ENCODE assay signal across 10 mouse cellular contexts in the genomic region with DNA sequence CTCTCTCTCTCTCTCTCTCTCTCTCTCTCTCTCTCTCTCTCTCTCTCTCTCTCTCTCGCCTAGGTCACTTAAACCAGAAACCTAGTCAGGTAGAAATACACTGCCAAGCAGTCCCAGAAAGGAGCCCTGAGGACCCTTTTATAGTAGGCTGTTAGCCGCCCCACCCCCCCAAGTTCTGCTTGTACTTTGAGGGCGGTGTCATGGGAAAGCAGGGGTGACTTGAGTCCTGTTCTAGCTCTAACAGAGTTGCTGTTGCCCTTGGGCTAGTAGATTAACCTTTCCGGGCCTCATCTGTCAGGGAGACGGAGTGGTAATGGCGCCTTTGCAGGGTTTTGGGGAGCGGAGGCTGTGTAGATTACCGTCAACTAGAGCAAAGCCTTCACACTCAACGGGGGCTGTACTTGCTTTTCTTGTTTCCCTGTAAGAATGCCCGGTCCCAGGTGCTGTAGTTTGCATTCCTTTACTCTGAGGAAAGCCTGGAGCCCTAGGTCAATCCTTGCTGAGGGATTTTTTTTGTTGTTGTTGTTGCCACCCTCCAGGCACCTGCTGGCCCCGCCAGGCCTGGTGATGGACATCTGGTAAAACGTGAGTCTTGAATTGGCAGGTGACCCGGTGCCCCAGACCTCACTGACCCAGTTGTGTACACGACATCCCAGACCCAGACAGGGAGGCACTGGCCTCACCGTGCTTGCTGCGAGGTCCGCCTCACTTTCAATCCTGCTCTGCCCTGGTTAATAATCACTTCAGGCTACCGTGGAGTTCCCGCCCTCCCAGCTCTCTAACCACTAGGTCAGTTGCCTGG. TPM values are rescaled to one million over a fixed set of nuclear protein-coding genes. Genes with fewer than 3 reads are reported as not detected.
DNase-seq lines count a peak whose midpoint lies in the region; ATAC-seq lines count a peak whose summit lies in the region.
"Had no signal": no experiment of that assay in that cellular context is flagged by ENCODE, and none has a peak within 500 bp of the region (broad histone marks: within the 10 kb centered on the region; RNA-seq: fewer than 3 reads in every experiment).

No protein-coding gene starts in this region.

- H3K9me3 ChIP-seq in heart, embryonic 15.5 days (replicated peaks), result no peaks in the 10 kb centered on the region
- no peaks in the 10 kb centered on the region for H3K9me3 ChIP-seq in embryonic facial prominence, embryonic 12.5 days
- H3K9me3 ChIP-seq in kidney, embryonic 14.5 days (ENCODE audit: control insufficient read depth, low read length), result no peaks in the 10 kb centered on the region
- no peaks in the 10 kb centered on the region for H3K9me3 ChIP-seq in liver, embryonic 15.5 days (replicated peaks)

- H3K36me3 ChIP-seq in heart, embryonic 15.5 days, result no peaks in the 10 kb centered on the region
- H3K36me3 ChIP-seq in embryonic facial prominence, embryonic 12.5 days, result no peaks in the 10 kb centered on the region
- H3K36me3 ChIP-seq in kidney, embryonic 14.5 days (ENCODE audit: control insufficient read depth, insufficient read depth, low read length), result no peaks in the 10 kb centered on the region
- H3K36me3 ChIP-seq in liver, embryonic 15.5 days (replicated peaks), result no peaks in the 10 kb centered on the region

- ATAC-seq in heart, embryonic 15.5 days (replicated peaks; ENCODE audit: insufficient number of reproducible peaks, insufficient read depth, low FRiP score, low read depth), result no peak
- ATAC-seq in embryonic facial prominence, embryonic 12.5 days (ENCODE audit: insufficient number of reproducible peaks, insufficient read depth, low FRiP score, low TSS enrichment), result no peak
- no peak; the same call in 1 of the 2 replicates for ATAC-seq in kidney, embryonic 14.5 days (ENCODE audit: low FRiP score, low TSS enrichment)
- ATAC-seq in liver, embryonic 15.5 days (ENCODE audit: insufficient read depth), result peak; percentile 68
- no peak for ATAC-seq in monocyte, adult 5-6 weeks (replicated peaks; ENCODE audit: insufficient number of reproducible peaks, low FRiP score, low TSS enrichment, poor library complexity, severe bottlenecking)

- no peak overlapping the region for H3K4me3 ChIP-seq in heart, embryonic 15.5 days
- no peak overlapping the region for H3K4me3 ChIP-seq in embryonic facial prominence, embryonic 12.5 days
- no peak overlapping the region for H3K4me3 ChIP-seq in kidney, embryonic 14.5 days (ENCODE audit: low read length)
- no peak overlapping the region for H3K4me3 ChIP-seq in liver, embryonic 15.5 days (replicated peaks)

- no peak for DNase-seq in heart, postnatal 36 days
- no peak for DNase-seq in c-Kit-positive CD71-positive TER-119-positive erythroid progenitor cells, embryonic 14.5 days (ENCODE audit: low spot score)
- no peak for DNase-seq in adrenal gland, postnatal 4 days (ENCODE audit: low spot score in 2 of 2)
- DNase-seq: cerebellum, adult 11-12 months; gastrocnemius, postnatal 25 days had no signal

- H3K27me3 ChIP-seq in heart, embryonic 15.5 days, result no peaks in the 10 kb centered on the region
- peaks cover 7% of the 10 kb centered on the region; the same call in 1 of the 2 replicates for H3K27me3 ChIP-seq in embryonic facial prominence, embryonic 12.5 days
- H3K27me3 ChIP-seq in kidney, embryonic 14.5 days (ENCODE audit: control insufficient read depth, insufficient read depth, low read length), result no peaks in the 10 kb centered on the region
- no peaks in the 10 kb centered on the region for H3K27me3 ChIP-seq in liver, embryonic 15.5 days

- peak overlapping the region; percentile 37 for H3K4me2 ChIP-seq in heart, embryonic 15.5 days
- no peak overlapping the region for H3K4me2 ChIP-seq in embryonic facial prominence, embryonic 12.5 days (replicated peaks)
- H3K4me2 ChIP-seq in kidney, embryonic 14.5 days (replicated peaks; ENCODE audit: low read depth, low read length), result peak overlapping the region; percentile 25
- peak overlapping the region; percentile 17 for H3K4me2 ChIP-seq in liver, embryonic 15.5 days

- intact Hi-C loops in heart, postnatal 36 days (cut with DNase I), result loop anchor here (10.0 kb wide), 1 partner anchor 1336 kb away; a partner anchor contains a TSS

- peak overlapping the region; percentile 87 for H3K27ac ChIP-seq in heart, embryonic 15.5 days
- H3K27ac ChIP-seq in embryonic facial prominence, embryonic 12.5 days, result peak overlapping the region; percentile 77; the same call in 1 of the 2 replicates
- H3K27ac ChIP-seq in kidney, embryonic 14.5 days (ENCODE audit: low read depth, low read length), result peak overlapping the region; percentile 92
- peak overlapping the region; percentile 64 for H3K27ac ChIP-seq in liver, embryonic 15.5 days (replicated peaks)

- H3K9ac ChIP-seq in heart, embryonic 15.5 days, result peak overlapping the region; percentile 22; the same call in 1 of the 2 replicates
- no peak overlapping the region for H3K9ac ChIP-seq in embryonic facial prominence, embryonic 12.5 days
- peak overlapping the region; percentile 38; the same call in 1 of the 2 replicates for H3K9ac ChIP-seq in kidney, embryonic 14.5 days (ENCODE audit: low read depth, low read length)
- no peak overlapping the region for H3K9ac ChIP-seq in liver, embryonic 15.5 days

- WGBS in heart, embryonic 15.5 days, result 30% methylated on average over 19 of the region's 19 CpGs
- 14% methylated on average over 19 of the region's 19 CpGs for WGBS in embryonic facial prominence, embryonic 12.5 days
- WGBS in kidney, embryonic 14.5 days, result 19% methylated on average over 19 of the region's 19 CpGs
- 48% methylated on average over 19 of the region's 19 CpGs for WGBS in liver, embryonic 15.5 days (ENCODE audit: insufficient replicate concordance)

- H3K4me1 ChIP-seq in heart, embryonic 15.5 days (replicated peaks), result peaks cover 95% of the 10 kb centered on the region
- H3K4me1 ChIP-seq in embryonic facial prominence, embryonic 12.5 days, result peaks cover 83% of the 10 kb centered on the region
- peaks cover 92% of the 10 kb centered on the region for H3K4me1 ChIP-seq in kidney, embryonic 14.5 days (ENCODE audit: control insufficient read depth, insufficient read depth, low read length)
- peaks cover 79% of the 10 kb centered on the region for H3K4me1 ChIP-seq in liver, embryonic 15.5 days (replicated peaks)

RNA-seq across cellular contexts. Expression of a gene that starts 11.8 kb away (rescaled TPM):
- 41.3 and 56.3 TPM in 2 replicates for polyA plus RNA-seq in heart, embryonic 15.5 days (2015; fragmentation: Nextera tagmentation; extraction: Ambion mirVana)
- 100 to 1,000 TPM; 240 to 255 TPM for total RNA-seq in heart, postnatal 36 days (2021)
- polyA plus RNA-seq in embryonic facial prominence, embryonic 12.5 days (2016; fragmentation: Nextera tagmentation; extraction: Ambion mirVana), result 19.0 and 19.7 TPM in 2 replicates
- polyA plus RNA-seq in kidney, embryonic 14.5 days (2014; fragmentation: Nextera tagmentation; extraction: Ambion mirVana), result 39.6 and 56.2 TPM in 2 replicates
- polyA plus RNA-seq in liver, embryonic 15.5 days (2015; fragmentation: Nextera tagmentation; extraction: Ambion mirVana), result 3.9 and 5.1 TPM in 2 replicates
- total RNA-seq in monocyte, adult 5-6 weeks (2017), result under 0.01 TPM in 1 of 3 replicates, not detected in the others
- total RNA-seq in adrenal gland, postnatal 4 days (2021), result 100 to 1,000 TPM; 170 to 191 TPM

RNA-seq across cellular contexts. Expression of a gene that starts 27.3 kb away (rescaled TPM):
- not detected in 2 replicates for polyA plus RNA-seq in heart, embryonic 15.5 days (2015; fragmentation: Nextera tagmentation; extraction: Ambion mirVana)
- not detected for total RNA-seq in heart, postnatal 36 days (2021)
- polyA plus RNA-seq in embryonic facial prominence, embryonic 12.5 days (2016; fragmentation: Nextera tagmentation; extraction: Ambion mirVana), result not detected in 2 replicates
- not detected in 2 replicates for polyA plus RNA-seq in kidney, embryonic 14.5 days (2014; fragmentation: Nextera tagmentation; extraction: Ambion mirVana)
- not detected in 2 replicates for polyA plus RNA-seq in liver, embryonic 15.5 days (2015; fragmentation: Nextera tagmentation; extraction: Ambion mirVana)
- total RNA-seq in monocyte, adult 5-6 weeks (2017), result not detected in 3 replicates
- not detected for total RNA-seq in adrenal gland, postnatal 4 days (2021)
- total RNA-seq: gastrocnemius, postnatal 25 days had no signal

RNA-seq across cellular contexts. Expression of a gene that starts 50.1 kb away (rescaled TPM):
- polyA plus RNA-seq in heart, embryonic 15.5 days (2015; fragmentation: Nextera tagmentation; extraction: Ambion mirVana), result not detected in 2 replicates
- total RNA-seq in heart, postnatal 36 days (2021), result not detected
- polyA plus RNA-seq in embryonic facial prominence, embryonic 12.5 days (2016; fragmentation: Nextera tagmentation; extraction: Ambion mirVana), result not detected in 2 replicates
- polyA plus RNA-seq in kidney, embryonic 14.5 days (2014; fragmentation: Nextera tagmentation; extraction: Ambion mirVana), result not detected in 2 replicates
- polyA plus RNA-seq in liver, embryonic 15.5 days (2015; fragmentation: Nextera tagmentation; extraction: Ambion mirVana), result 0.18 and 1.0 TPM in 2 replicates
- total RNA-seq in monocyte, adult 5-6 weeks (2017), result not detected in 3 replicates
- 100 to 1,000 TPM in 1 of 2 experiments, not detected in 1; 918 TPM for total RNA-seq in adrenal gland, postnatal 4 days (2021)
- total RNA-seq: gastrocnemius, postnatal 25 days had no signal

Comparison
In these comparisons a context has a peak if more than half of its experiments do, and no peak if none do; other contexts are left out.
1. H3K9ac ChIP-seq: peak in heart, embryonic 15.5 days (single experiment) and kidney, embryonic 14.5 days (single experiment); none in embryonic facial prominence, embryonic 12.5 days (single experiment) and liver, embryonic 15.5 days (single experiment).
2. Peak in every context shown above with its lines, with median percentiles within 50 percentile points of each other: H3K27ac ChIP-seq.